Mouse (Mus musculus) CH12.LX (cell line): ENCODE measurements around the gene Mettl17. TPM values are rescaled to one million over a fixed set of nuclear protein-coding genes. Genes with fewer than 3 reads are reported as not detected.

ENCODE experiments used
- DNase-seq: peaks from one replicate; pipeline ENCODE4 v3.0.0-alpha.2; 2013; ENCODE audit errors: extremely low read depth
- H3K27ac ChIP-seq: 2 replicates; pipeline ENCODE4 v1.5.1; 2012; ENCODE audit warnings: low read depth, mild to moderate bottlenecking, control low read depth, moderate library complexity; ENCODE audit not compliant: insufficient read depth
- H3K27me3 ChIP-seq: replicated peaks from 2 replicates; pipeline ENCODE3; 2012; ENCODE audit warnings: inconsistent platforms
- H3K36me3 ChIP-seq, 2 experiments: replicated peaks in 1 of 2; 2 replicates each; pipeline versions ENCODE3 to v1.6.1; 2012; ENCODE audit warnings: inconsistent platforms in 1 of 2, low read length in 1 of 2, mild to moderate bottlenecking in 1 of 2, mixed read lengths in 1 of 2, moderate library complexity in 1 of 2; ENCODE audit not compliant: control insufficient read depth in 1 of 2, insufficient read depth in 1 of 2
- H3K4me1 ChIP-seq, 2 experiments: 2 replicates each; pipeline ENCODE4 v1.6.1; 2012; ENCODE audit warnings: inconsistent platforms in 1 of 2, moderate library complexity in 1 of 2; ENCODE audit not compliant: insufficient read depth in 2 of 2, control insufficient read depth in 1 of 2
- H3K4me2 ChIP-seq: 2 replicates; pipeline ENCODE4 v1.6.1; 2012; ENCODE audit warnings: low read depth, mild to moderate bottlenecking, control low read depth; ENCODE audit not compliant: poor library complexity, insufficient read depth, severe bottlenecking
- H3K4me3 ChIP-seq, 3 experiments: fragments of 150-350 bp in 1 of 3; sonication (generic) in 1 of 3; replicated peaks in 1 of 3; 2 replicates each; pipeline versions ENCODE3 to v1.5.1; 2011 to 2012; ENCODE audit warnings: low read depth in 2 of 3, low read length in 2 of 3, mild to moderate bottlenecking in 2 of 3, moderate library complexity in 2 of 3, control low read depth in 1 of 3, improper control_type of control experiment in 1 of 3, inconsistent platforms in 1 of 3, mixed read lengths in 1 of 3; ENCODE audit not compliant: poor library complexity in 1 of 3
- H3K79me2 ChIP-seq: replicated peaks from 2 replicates; pipeline ENCODE4 v1.6.1; 2012; ENCODE audit warnings: mild to moderate bottlenecking, moderate library complexity; ENCODE audit not compliant: control insufficient read depth, poor library complexity, insufficient read depth, severe bottlenecking; ENCODE audit errors: extremely low read depth
- H3K9ac ChIP-seq: 2 replicates; pipeline ENCODE4 v1.6.1; 2012; ENCODE audit warnings: low read depth, mild to moderate bottlenecking, control low read depth, moderate library complexity; ENCODE audit not compliant: insufficient read depth
- H3K9me3 ChIP-seq: replicated peaks from 2 replicates; pipeline ENCODE3; 2012; ENCODE audit warnings: low read length, inconsistent platforms, mixed read lengths
- BHLHE40 ChIP-seq: IDR thresholded peaks from 2 replicates; pipeline ENCODE4 v1.6.1; 2011; ENCODE audit warnings: mild to moderate bottlenecking, low read depth, low read length, improper control_type of control experiment
- CTCF ChIP-seq, 2 experiments: IDR thresholded peaks in 1 of 2; conservative IDR thresholded peaks in 1 of 2; 2 replicates each; pipeline ENCODE4 v1.5.1; 2011 to 2012; ENCODE audit warnings: low read depth in 2 of 2, low read length in 2 of 2, improper control_type of control experiment in 1 of 2, inconsistent platforms in 1 of 2, mild to moderate bottlenecking in 1 of 2, moderate library complexity in 1 of 2
- E2F4 ChIP-seq: IDR thresholded peaks from 2 replicates; pipeline ENCODE4 v1.6.1; 2011; ENCODE audit warnings: low read depth, low read length, improper control_type of control experiment; ENCODE audit not compliant: insufficient replicate concordance
- EP300 ChIP-seq: IDR thresholded peaks from 2 replicates; pipeline ENCODE4 v1.6.1; 2011; ENCODE audit warnings: low read length, improper control_type of control experiment
- IRF4 ChIP-seq: IDR thresholded peaks from 2 replicates; pipeline ENCODE4 v1.6.1; 2014; ENCODE audit warnings: low read depth, mild to moderate bottlenecking, inconsistent platforms, low read length, improper control_type of control experiment
- JUND ChIP-seq: conservative IDR thresholded peaks from 2 replicates; pipeline ENCODE4 v1.6.1; 2011; ENCODE audit warnings: low read depth, low read length, improper control_type of control experiment
- MAFK ChIP-seq: IDR thresholded peaks from 2 replicates; pipeline ENCODE4 v1.6.1; 2011; ENCODE audit warnings: low read length, improper control_type of control experiment; ENCODE audit not compliant: insufficient replicate concordance
- MAZ ChIP-seq: IDR thresholded peaks from 2 replicates; pipeline ENCODE4 v1.6.1; 2012; ENCODE audit warnings: low read depth, mild to moderate bottlenecking, inconsistent platforms, low read length, improper control_type of control experiment, moderate library complexity
- MXI1 ChIP-seq: IDR thresholded peaks from 2 replicates; pipeline ENCODE4 v1.6.1; 2011; ENCODE audit warnings: mild to moderate bottlenecking, low read depth, low read length, improper control_type of control experiment
- NELFE ChIP-seq: IDR thresholded peaks from 2 replicates; pipeline ENCODE4 v1.6.1; 2011; ENCODE audit warnings: low read depth, low read length, improper control_type of control experiment
- PAX5 ChIP-seq: IDR thresholded peaks from 2 replicates; pipeline ENCODE4 v1.6.1; 2012; ENCODE audit warnings: low read length, inconsistent platforms, mixed read lengths
- POLR2AphosphoS2 ChIP-seq: IDR thresholded peaks from 2 replicates; pipeline ENCODE4 v1.6.1; 2011; ENCODE audit warnings: low read depth, low read length, improper control_type of control experiment
- RAD21 ChIP-seq: IDR thresholded peaks from 2 replicates; pipeline ENCODE4 v1.6.1; 2011; ENCODE audit warnings: low read depth, mild to moderate bottlenecking, low read length, improper control_type of control experiment, moderate library complexity
- RCOR1 ChIP-seq: conservative IDR thresholded peaks from 2 replicates; pipeline ENCODE4 v1.6.1; 2012; ENCODE audit warnings: low read depth, mild to moderate bottlenecking, inconsistent platforms, low read length, improper control_type of control experiment
- TCF12 ChIP-seq: IDR thresholded peaks from 2 replicates; pipeline ENCODE4 v1.6.1; 2014; ENCODE audit warnings: low read depth, mild to moderate bottlenecking, inconsistent platforms, low read length, improper control_type of control experiment
- ZKSCAN1 ChIP-seq: IDR thresholded peaks from 2 replicates; pipeline ENCODE4 v1.6.1; 2012; ENCODE audit warnings: low read depth, inconsistent platforms, low read length, improper control_type of control experiment, borderline replicate concordance
- ZMIZ1 ChIP-seq: IDR thresholded peaks from 2 replicates; pipeline ENCODE4 v1.6.1; 2012; ENCODE audit warnings: low read depth, mild to moderate bottlenecking, inconsistent platforms, low read length, improper control_type of control experiment
- ZNF384 ChIP-seq: IDR thresholded peaks from 2 replicates; pipeline ENCODE4 v1.6.1; 2012; ENCODE audit warnings: low read depth, low read length, improper control_type of control experiment, inconsistent platforms
- dilution Hi-C: fragments of 300-500 bp; cut with MboI; formaldehyde crosslinking; loops from 2 replicates; pipeline ENCODE4 v1.14.3; 2020; ENCODE audit warnings: low sequenced_read_pairs; ENCODE audit not compliant: extremely low pct_unique_long_range_greater_than_20kb, extremely low pct_ligation_motif_present
- in situ Hi-C: fragments of 300-500 bp; cut with MboI; formaldehyde crosslinking; loops from 3 replicates; pipeline ENCODE4 v1.14.3; 2019; ENCODE audit warnings: low sequenced_read_pairs, low pct_ligation_motif_present, low pct_unique_long_range_greater_than_20kb, mixed read lengths
- polyA plus RNA-seq: library from polyadenylated mRNA; unstranded; fragments of >175 nt; gene quantifications from 2 replicates; pipeline ENCODE4 v1.2.1, GENCODE M21; 2012; ENCODE audit warnings: low read depth; ENCODE audit not compliant: insufficient read length
- total RNA-seq, 2 experiments: library from RNA; depleted of rRNA; stranded (reverse); fragments of 300-350 nt in 1 of 2; fragments of >200 nt in 1 of 2; gene quantifications; 2 replicates each; pipeline ENCODE4 v1.2.3; 2012 to 2014

Mettl17 gene
- total and polyA plus RNA-seq, 3 experiments, result 19.5 to 32.0 (median 26.2) TPM

GRCm38 (mm10) chr14:51843882-51844281 lies 40.8 kb upstream of the Mettl17 start:
- Histone ChIP-seq H3K9me3 (no peaks in the 10 kb centered on the region), H3K4me3 (no peak overlapping the region), H3K79me2 (no peaks in the 10 kb centered on the region), H3K4me1 (no peaks in the 10 kb centered on the region), H3K9ac (no peak overlapping the region), H3K27ac (no peak overlapping the region), H3K4me2 (no peak overlapping the region), H3K27me3 (no peaks in the 10 kb centered on the region), H3K36me3 (no peaks in the 10 kb centered on the region)
- in situ Hi-C loops (no loop called here), dilution Hi-C loops (no loop called here)
- no peak for TF ChIP-seq EP300
- TF ChIP-seq IRF4, result no peak
- TF ChIP-seq MAFK, result no peak
- TF ChIP-seq ZKSCAN1, result no peak
- TF ChIP-seq PAX5, result no peak
- TF ChIP-seq MAZ, result no peak
- no peak for TF ChIP-seq CTCF (conservative IDR thresholded peaks at IDR 0.05 in 1 of 2, IDR thresholded peaks at IDR 0.05 in 1 of 2; ENCODE audit: low read depth in 2 of 2, low read length in 2 of 2)
- TF ChIP-seq MXI1, result no peak
- DNase-seq, result no peak

- no peaks in the 10 kb centered on the region for H3K36me3 ChIP-seq
- TF ChIP-seq E2F4 (no peak), MXI1 (no peak), POLR2AphosphoS2 (no peak), MAFK (no peak), JUND (no peak), ZKSCAN1 (no peak), RCOR1 (no peak), NELFE (no peak), RAD21 (no peak), ZNF384 (no peak), TCF12 (no peak), BHLHE40 (no peak), ZMIZ1 (no peak), CTCF (conservative IDR thresholded peaks at IDR 0.05 in 1 of 2, IDR thresholded peaks at IDR 0.05 in 1 of 2; ENCODE audit: low read depth in 2 of 2, low read length in 2 of 2) (no peak), EP300 (no peak)
- TF ChIP-seq, all 38 proteins: peak for 0
- Histone ChIP-seq H3K4me2 (no peak overlapping the region), H3K27ac (no peak overlapping the region), H3K9me3 (no peaks in the 10 kb centered on the region), H3K9ac (no peak overlapping the region), H3K79me2 (no peaks in the 10 kb centered on the region), H3K4me3 (no peak overlapping the region), H3K4me1 (no peaks in the 10 kb centered on the region), H3K27me3 (no peaks in the 10 kb centered on the region)
- in situ Hi-C loops, result no loop called here
- no peak for DNase-seq
- dilution Hi-C loops, result no loop called here
These were observed 38.1 kb upstream of the Mettl17 start for GRCm38 (mm10) chr14:51846566-51846965.
